ENCODE assay signal across 8 mouse cellular contexts in genomic region chr11:77515637-77516552, GRCm38 (mm10). TPM values are rescaled to one million over a fixed set of nuclear protein-coding genes. Genes with fewer than 3 reads are reported as not detected.
DNase-seq lines count a peak whose midpoint lies in the region; ATAC-seq and TF ChIP-seq lines count a peak whose summit lies in the region.

Gene Trp53i13 (minus strand): TSS chr11:77515980.

- peak; percentile 30 for DNase-seq in gastrocnemius, postnatal 10 days
- no peak for DNase-seq in gastrocnemius, postnatal 14 days
- DNase-seq in Patski (ENCODE audit: low read depth, low spot score): no peak
- DNase-seq in forebrain, embryonic 14.5 days (ENCODE audit: low spot score): no peak
- no peak for DNase-seq in urinary bladder, postnatal 10 days (ENCODE audit: low spot score)
- no peak for DNase-seq in retina, postnatal 1 day

- no peaks in the 10 kb centered on the region for H3K9me3 ChIP-seq in forebrain, embryonic 14.5 days (replicated peaks; ENCODE audit: control insufficient read depth, low read length)
- no peaks in the 10 kb centered on the region for H3K9me3 ChIP-seq in kidney, embryonic 14.5 days (ENCODE audit: control insufficient read depth, low read length)
- no peaks in the 10 kb centered on the region for H3K9me3 ChIP-seq in midbrain, embryonic 15.5 days

- peaks cover 4% of the 10 kb centered on the region for H3K27me3 ChIP-seq in Patski
- H3K27me3 ChIP-seq in forebrain, embryonic 14.5 days (replicated peaks; ENCODE audit: control insufficient read depth, insufficient read depth, low read length): peaks cover 11% of the 10 kb centered on the region
- peaks cover 27% of the 10 kb centered on the region for H3K27me3 ChIP-seq in kidney, embryonic 14.5 days (ENCODE audit: control insufficient read depth, insufficient read depth, low read length)
- peaks cover 18% of the 10 kb centered on the region for H3K27me3 ChIP-seq in midbrain, embryonic 15.5 days (replicated peaks)

- POLR2A ChIA-PET in Patski (lab: Charles Lee): no interaction called here

- no peaks in the 10 kb centered on the region for H3K36me3 ChIP-seq in forebrain, embryonic 14.5 days (ENCODE audit: control insufficient read depth, insufficient read depth, low read length)
- H3K36me3 ChIP-seq in kidney, embryonic 14.5 days (ENCODE audit: control insufficient read depth, insufficient read depth, low read length): no peaks in the 10 kb centered on the region
- no peaks in the 10 kb centered on the region for H3K36me3 ChIP-seq in midbrain, embryonic 15.5 days (replicated peaks)

- H3K4me3 ChIP-seq in forebrain, embryonic 14.5 days (ENCODE audit: low read depth, low read length): peak within 1 kb of the TSS; percentile 45
- peak within 1 kb of the TSS; percentile 42 for H3K4me3 ChIP-seq in kidney, embryonic 14.5 days (ENCODE audit: low read length)
- peak within 1 kb of the TSS; percentile 45 for H3K4me3 ChIP-seq in midbrain, embryonic 15.5 days

- 9% methylated on average over 39 of the region's 39 CpGs for WGBS in forebrain, embryonic 14.5 days
- 7% methylated on average over 39 of the region's 39 CpGs for WGBS in kidney, embryonic 14.5 days
- 8% methylated on average over 39 of the region's 39 CpGs for WGBS in midbrain, embryonic 15.5 days

- in situ Hi-C loops in Patski (cut with MboI; ENCODE audit: low pct_unique_long_range_greater_than_20kb): loop anchor here (25.0 kb wide), 1 partner anchor 296 kb away; no protein-coding TSS in a partner anchor

- ATAC-seq in Patski: no peak
- no peak for ATAC-seq in forebrain, embryonic 14.5 days
- ATAC-seq in kidney, embryonic 14.5 days (ENCODE audit: low FRiP score, low TSS enrichment): 0 out of 2 replicates have a peak, but pooled peaks have one; percentile 0
- ATAC-seq in midbrain, embryonic 15.5 days (replicated peaks): no peak

- CTCF ChIA-PET in Patski (lab: Charles Lee): no interaction called here

- H3K9ac ChIP-seq in forebrain, embryonic 14.5 days (ENCODE audit: low read length): peak within 1 kb of the TSS; percentile 56
- peak within 1 kb of the TSS; percentile 58 for H3K9ac ChIP-seq in kidney, embryonic 14.5 days (ENCODE audit: low read depth, low read length)
- peak within 1 kb of the TSS; percentile 27 for H3K9ac ChIP-seq in midbrain, embryonic 15.5 days

- peak within 1 kb of the TSS; percentile 94 for H3K4me2 ChIP-seq in forebrain, embryonic 14.5 days (ENCODE audit: low read length)
- peak within 1 kb of the TSS; percentile 87 for H3K4me2 ChIP-seq in kidney, embryonic 14.5 days (replicated peaks; ENCODE audit: low read depth, low read length)
- peak within 1 kb of the TSS; percentile 90 for H3K4me2 ChIP-seq in midbrain, embryonic 15.5 days

- intact Hi-C loops in gastrocnemius, postnatal 14 days (cut with DNase I; ENCODE audit: low total_unique reads): no loop called here

- H3K4me1 ChIP-seq in forebrain, embryonic 14.5 days (ENCODE audit: control insufficient read depth, insufficient read depth, low read length): peaks cover 25% of the 10 kb centered on the region
- H3K4me1 ChIP-seq in kidney, embryonic 14.5 days (ENCODE audit: control insufficient read depth, insufficient read depth, low read length): peaks cover 23% of the 10 kb centered on the region
- H3K4me1 ChIP-seq in midbrain, embryonic 15.5 days: peaks cover 42% of the 10 kb centered on the region

- TF ChIP-seq CTCF in Patski (IDR thresholded peaks at IDR 0.05): no peak

- H3K27ac ChIP-seq in forebrain, embryonic 14.5 days (ENCODE audit: low read depth, low read length): no peak within 1 kb of the TSS
- H3K27ac ChIP-seq in kidney, embryonic 14.5 days (ENCODE audit: low read depth, low read length): 0 out of 2 replicates have a peak within 1 kb of the TSS, but pooled peaks have one; percentile 1
- no peak within 1 kb of the TSS for H3K27ac ChIP-seq in midbrain, embryonic 15.5 days

RNA-seq across cellular contexts. Expression of gene Trp53i13, which starts in this region (rescaled TPM):
- total RNA-seq in gastrocnemius, postnatal 10 days (2021): 10 to 100 TPM in 1 of 2 experiments, 1 to 10 TPM in 1; 7.7 to 10.0 TPM
- total RNA-seq in gastrocnemius, postnatal 14 days (2021): 1 to 10 TPM; 6.0 to 6.3 TPM
- 20.5 TPM for polyA plus RNA-seq in Patski (2021)
- 16.3 and 16.6 TPM in 2 replicates for polyA plus RNA-seq in forebrain, embryonic 14.5 days (2014; fragmentation: Nextera tagmentation; extraction: Ambion mirVana)
- 36.9 and 37.4 TPM in 2 replicates for polyA plus RNA-seq in kidney, embryonic 14.5 days (2014; fragmentation: Nextera tagmentation; extraction: Ambion mirVana)
- polyA plus RNA-seq in midbrain, embryonic 15.5 days (2015; fragmentation: Nextera tagmentation; extraction: Ambion mirVana): 12.7 and 16.7 TPM in 2 replicates
